Mouse (Mus musculus): Measurements from ENCODE around the gene Rnf152. TPM values are rescaled to one million over a fixed set of nuclear protein-coding genes. Genes with fewer than 3 reads are reported as not detected.

The Rnf152 gene
- total and polyA plus RNA-seq, 2 experiments from 2014 or later = 9.6 to 15.8 TPM

GRCm38 (mm10) chr1:105332087-105332731 is 24.3 kb downstream of the Rnf152 start:
- Histone ChIP-seq H3K36me3 (ENCODE audit: insufficient read depth) (no peaks in the 10 kb centered on the region), H3K9ac (no peak overlapping the region), H3K27ac (ENCODE audit: low read depth, low read length) (no peak overlapping the region), H3K27me3 (ENCODE audit: insufficient read depth, low read length) (no peaks in the 10 kb centered on the region), H3K4me3 (ENCODE audit: low read depth, low read length) (no peak overlapping the region), H3K4me1 (ENCODE audit: insufficient read depth) (no peaks in the 10 kb centered on the region), H3K4me2 (ENCODE audit: low read depth) (no peak overlapping the region), H3K9me3 (ENCODE audit: low read length) (no peaks in the 10 kb centered on the region)
- WGBS = 83% methylated on average over 8 of the region's 8 CpGs
- ATAC-seq = no peak
- no peak for TF ChIP-seq CTCF (IDR thresholded peaks at IDR 0.05; ENCODE audit: low read depth)
- DNase-seq = no peak

DNA sequence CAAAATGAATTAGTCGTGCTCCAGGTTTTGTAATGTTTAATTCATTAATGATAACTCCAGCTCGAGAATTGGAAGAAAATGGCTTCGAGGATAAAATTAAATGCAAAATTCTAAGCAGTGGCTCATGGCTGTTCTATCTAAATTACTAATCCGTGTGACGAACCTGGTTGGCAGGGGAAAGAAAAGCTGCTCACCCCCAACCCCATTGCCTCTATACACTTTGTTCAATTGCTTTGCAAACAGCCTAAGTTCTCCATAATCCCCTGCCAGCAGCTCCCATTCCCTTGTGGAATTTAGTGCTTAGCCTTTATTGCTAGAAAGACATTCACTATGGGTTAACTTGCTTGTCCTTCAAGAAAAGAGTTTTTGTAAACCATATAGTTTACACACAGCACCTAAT is 24.9 kb downstream of the Rnf152 start:
- no peak overlapping the region for H3K27ac ChIP-seq (ENCODE audit: low read depth, low read length)
- no peak overlapping the region for H3K9ac ChIP-seq
- no peak overlapping the region for H3K4me3 ChIP-seq (ENCODE audit: low read depth, low read length)
- no peaks in the 10 kb centered on the region for H3K36me3 ChIP-seq (ENCODE audit: insufficient read depth)
- H3K4me1 ChIP-seq (ENCODE audit: insufficient read depth) = no peaks in the 10 kb centered on the region
- ATAC-seq (no peak), DNase-seq (no peak)
- H3K4me2 ChIP-seq (ENCODE audit: low read depth) = no peak overlapping the region
- no peak for TF ChIP-seq CTCF (IDR thresholded peaks at IDR 0.05; ENCODE audit: low read depth)
- WGBS = 23% methylated on average over 5 of the region's 5 CpGs
- H3K27me3 ChIP-seq (ENCODE audit: insufficient read depth, low read length) = no peaks in the 10 kb centered on the region
- no peaks in the 10 kb centered on the region for H3K9me3 ChIP-seq (ENCODE audit: low read length)

GRCm38 (mm10) chr1:105330581-105331320 is 25.8 kb downstream of the Rnf152 start:
- Histone ChIP-seq H3K36me3 (ENCODE audit: insufficient read depth) (no peaks in the 10 kb centered on the region), H3K27ac (ENCODE audit: low read depth, low read length) (no peak overlapping the region), H3K4me3 (ENCODE audit: low read depth, low read length) (no peak overlapping the region), H3K9me3 (ENCODE audit: low read length) (no peaks in the 10 kb centered on the region), H3K4me2 (ENCODE audit: low read depth) (no peak overlapping the region), H3K9ac (no peak overlapping the region), H3K27me3 (ENCODE audit: insufficient read depth, low read length) (no peaks in the 10 kb centered on the region), H3K4me1 (ENCODE audit: insufficient read depth) (no peaks in the 10 kb centered on the region)
- no peak for DNase-seq
- WGBS = 78% methylated on average over 5 of the region's 5 CpGs
- no peak for TF ChIP-seq CTCF (IDR thresholded peaks at IDR 0.05; ENCODE audit: low read depth)
- ATAC-seq = no peak

DNA sequence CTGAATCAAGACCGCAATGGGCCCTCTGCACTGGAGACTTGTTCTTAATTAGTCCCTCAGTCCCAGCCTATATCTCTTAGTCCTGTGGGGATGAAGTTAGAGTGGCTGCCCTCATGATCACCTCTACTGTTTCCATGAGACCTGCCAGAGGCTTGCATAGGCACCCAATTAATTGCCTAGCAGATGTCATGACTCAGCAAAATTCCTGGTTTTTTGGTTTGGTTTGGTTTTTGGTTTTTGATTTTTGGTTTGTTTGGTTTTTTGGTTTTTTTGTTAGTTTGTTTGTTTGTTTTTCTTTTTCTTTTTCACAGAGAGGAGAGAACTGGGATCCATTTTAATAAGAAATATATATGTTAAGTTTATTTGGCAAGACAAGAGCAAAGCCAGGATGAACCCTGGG is 28.7 kb downstream of the Rnf152 start:
- ATAC-seq = no peak

DNA sequence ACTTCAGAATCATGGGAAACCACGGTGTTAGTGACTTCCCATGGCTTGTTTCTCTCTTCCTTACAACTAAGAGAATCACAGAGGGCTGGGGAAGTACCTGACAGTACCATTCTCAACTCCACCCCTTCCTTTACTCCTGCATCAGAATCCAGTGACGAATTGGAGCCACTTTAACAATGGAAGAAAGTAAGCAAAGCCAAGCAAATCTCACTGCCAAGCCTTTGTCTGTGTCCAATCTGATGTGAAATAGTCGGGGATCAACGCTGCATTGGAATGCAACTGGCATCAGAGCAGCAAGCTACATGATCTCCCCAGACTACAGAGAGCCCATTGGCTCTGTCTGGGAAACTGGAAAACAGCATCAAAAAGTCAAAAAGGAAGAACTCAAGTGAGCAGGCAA is 31.9 kb downstream of the Rnf152 start:
- ATAC-seq (no peak), DNase-seq (no peak)
- Histone ChIP-seq H3K27ac (ENCODE audit: low read depth, low read length) (no peak overlapping the region), H3K27me3 (ENCODE audit: insufficient read depth, low read length) (no peaks in the 10 kb centered on the region), H3K4me3 (ENCODE audit: low read depth, low read length) (no peak overlapping the region), H3K4me2 (ENCODE audit: low read depth) (no peak overlapping the region), H3K36me3 (ENCODE audit: insufficient read depth) (no peaks in the 10 kb centered on the region), H3K9me3 (ENCODE audit: low read length) (no peaks in the 10 kb centered on the region), H3K9ac (no peak overlapping the region), H3K4me1 (ENCODE audit: insufficient read depth) (no peaks in the 10 kb centered on the region)
- WGBS = 28% methylated on average over 4 of the region's 4 CpGs
- no peak for TF ChIP-seq CTCF (IDR thresholded peaks at IDR 0.05; ENCODE audit: low read depth)

More for the DNA sequence above, 28.7 kb downstream of the Rnf152 start:
- WGBS = 94% methylated on average over 1 of the region's 1 CpGs
- H3K9ac ChIP-seq = no peak overlapping the region
- no peaks in the 10 kb centered on the region for H3K4me1 ChIP-seq (ENCODE audit: insufficient read depth)
- H3K27me3 ChIP-seq (ENCODE audit: insufficient read depth, low read length) = no peaks in the 10 kb centered on the region
- DNase-seq = no peak
- H3K9me3 ChIP-seq (ENCODE audit: low read length) = no peaks in the 10 kb centered on the region
- no peak overlapping the region for H3K4me3 ChIP-seq (ENCODE audit: low read depth, low read length)
- H3K4me2 ChIP-seq (ENCODE audit: low read depth) = no peak overlapping the region
- H3K36me3 ChIP-seq (ENCODE audit: insufficient read depth) = no peaks in the 10 kb centered on the region
- H3K27ac ChIP-seq (ENCODE audit: low read depth, low read length) = no peak overlapping the region
- no peak for TF ChIP-seq CTCF (IDR thresholded peaks at IDR 0.05; ENCODE audit: low read depth)

DNA sequence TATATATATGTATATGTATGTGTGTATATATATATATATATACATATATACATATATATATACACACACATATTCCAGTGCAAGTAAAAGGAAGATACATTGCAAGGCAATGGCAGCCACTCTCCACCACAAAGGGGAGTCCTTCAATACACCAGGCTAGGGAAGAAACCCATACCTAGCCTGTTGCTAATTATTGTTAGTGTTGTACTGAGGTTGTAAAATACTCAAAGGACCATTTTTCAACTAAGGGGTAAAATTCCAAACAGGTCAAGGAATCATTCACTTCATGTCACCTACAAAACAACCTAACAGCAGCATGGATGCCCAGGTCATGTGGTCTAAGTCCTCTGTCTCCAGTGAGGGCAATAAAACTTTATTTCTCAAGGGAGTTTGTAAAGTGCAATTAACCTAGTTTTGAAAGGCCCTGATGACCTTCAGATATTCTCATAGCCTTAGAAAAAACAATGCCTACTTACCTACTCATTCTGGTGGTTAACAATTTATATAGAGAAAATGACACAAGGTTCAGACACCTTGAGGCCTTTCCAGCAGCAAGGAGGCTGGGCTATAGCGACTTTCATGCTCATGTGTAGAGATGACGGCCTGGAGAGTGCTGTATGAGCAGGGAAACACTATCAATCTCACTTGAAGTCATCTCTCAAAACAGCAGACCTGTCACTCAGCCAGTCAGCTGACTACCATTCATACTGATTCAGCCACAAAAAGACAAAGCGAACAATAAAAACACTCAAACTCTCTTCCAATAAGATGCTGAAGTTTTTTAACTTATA is 42.3 kb downstream of the Rnf152 start:
- DNase-seq (no peak), ATAC-seq (no peak)
- Histone ChIP-seq H3K9me3 (ENCODE audit: low read length) (no peaks in the 10 kb centered on the region), H3K4me3 (ENCODE audit: low read depth, low read length) (no peak overlapping the region), H3K27ac (ENCODE audit: low read depth, low read length) (no peak overlapping the region), H3K36me3 (ENCODE audit: insufficient read depth) (no peaks in the 10 kb centered on the region), H3K9ac (no peak overlapping the region), H3K27me3 (ENCODE audit: insufficient read depth, low read length) (no peaks in the 10 kb centered on the region), H3K4me2 (ENCODE audit: low read depth) (no peak overlapping the region), H3K4me1 (ENCODE audit: insufficient read depth) (no peaks in the 10 kb centered on the region)
- no peak for TF ChIP-seq CTCF (IDR thresholded peaks at IDR 0.05; ENCODE audit: low read depth)
- 79% methylated on average over 3 of the region's 3 CpGs for WGBS

DNA sequence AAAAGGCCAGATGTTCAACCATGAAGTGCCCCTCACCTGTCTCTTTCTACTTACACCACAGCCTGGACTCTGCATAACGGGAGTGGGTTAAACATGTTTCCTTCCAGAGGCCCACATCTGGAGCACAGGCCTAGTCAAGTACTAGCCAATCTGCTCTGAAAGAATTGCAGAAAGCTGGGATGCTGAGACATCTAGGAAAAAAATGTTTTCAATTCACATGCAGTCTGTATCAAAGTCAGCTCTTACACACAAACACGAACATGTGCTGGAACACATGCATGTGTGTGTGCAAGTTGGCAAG is 44.0 kb downstream of the Rnf152 start:
- Histone ChIP-seq H3K9ac (no peak overlapping the region), H3K9me3 (ENCODE audit: low read length) (no peaks in the 10 kb centered on the region), H3K4me2 (ENCODE audit: low read depth) (no peak overlapping the region), H3K36me3 (ENCODE audit: insufficient read depth) (no peaks in the 10 kb centered on the region), H3K4me3 (ENCODE audit: low read depth, low read length) (no peak overlapping the region), H3K27ac (ENCODE audit: low read depth, low read length) (no peak overlapping the region), H3K4me1 (ENCODE audit: insufficient read depth) (no peaks in the 10 kb centered on the region), H3K27me3 (ENCODE audit: insufficient read depth, low read length) (no peaks in the 10 kb centered on the region)
- DNase-seq (no peak), ATAC-seq (no peak)
- 69% methylated on average over 2 of the region's 2 CpGs for WGBS
- no peak for TF ChIP-seq CTCF (IDR thresholded peaks at IDR 0.05; ENCODE audit: low read depth)
